Mouse (Mus musculus): ENCODE measurements around the gene Cox6b1. TPM values are rescaled to one million over a fixed set of nuclear protein-coding genes. Genes with fewer than 3 reads are reported as not detected.

Gene Cox6b1
- polyA plus RNA-seq, 1 experiment from 2014 or later, result 998 TPM

DNA sequence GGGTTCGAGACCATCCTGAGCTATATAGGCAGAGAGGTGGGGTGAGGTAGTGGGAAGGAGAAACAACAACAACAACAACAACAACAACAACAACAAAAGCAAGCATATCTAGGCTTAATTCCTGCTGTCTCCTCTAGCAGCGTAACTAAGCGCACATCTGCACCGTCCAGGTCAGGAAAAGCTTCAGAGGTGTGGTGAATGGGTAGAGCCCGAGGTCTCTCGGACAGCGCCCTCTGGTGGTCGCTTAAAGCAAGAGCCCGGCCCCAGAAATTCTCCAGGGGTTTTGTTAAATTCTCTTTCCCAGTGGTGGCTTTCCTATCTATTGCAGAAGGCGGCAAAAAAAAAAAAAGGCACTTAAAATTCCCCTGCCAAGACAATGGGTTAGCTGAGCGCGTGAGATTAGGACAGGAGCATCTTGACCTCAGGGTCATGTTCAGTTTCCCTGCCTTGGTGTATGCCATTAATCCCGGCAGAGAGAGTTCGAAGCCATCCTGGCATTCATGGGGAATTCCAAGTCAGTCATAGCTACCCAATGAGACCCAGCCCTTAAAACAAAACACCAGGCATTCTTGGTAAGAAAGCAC lies 12.3 kb downstream of the Cox6b1 start:
- no peak overlapping the region for H3K9ac ChIP-seq (replicated peaks)
- ATAC-seq (peak; percentile 58; the same call in 1 of the 2 replicates), DNase-seq (peak; percentile 79)
- H3K4me1 ChIP-seq (ENCODE audit: insufficient read depth), result 0 out of 2 replicates have a peak, but pooled peaks cover 2% of the 10 kb centered on the region
- no peaks in the 10 kb centered on the region for H3K9me3 ChIP-seq (ENCODE audit: low read length)
- no peak overlapping the region for H3K4me2 ChIP-seq (ENCODE audit: low read depth, low read length)
- 18% methylated on average over 14 of the region's 14 CpGs for WGBS (ENCODE audit: insufficient replicate concordance)
- no peak overlapping the region for H3K27ac ChIP-seq (ENCODE audit: low read depth)
- peak; percentile 73 for TF ChIP-seq CTCF (IDR thresholded peaks at IDR 0.05; ENCODE audit: low read depth)
- TF ChIP-seq EP300 (IDR thresholded peaks at IDR 0.05; ENCODE audit: low read depth), result no peak
- peaks cover 20% of the 10 kb centered on the region for H3K36me3 ChIP-seq (replicated peaks; ENCODE audit: insufficient read depth, low read length)
- H3K27me3 ChIP-seq (ENCODE audit: insufficient read depth, low read length), result no peaks in the 10 kb centered on the region
- H3K4me3 ChIP-seq (ENCODE audit: low read depth, low read length), result no peak overlapping the region

DNA sequence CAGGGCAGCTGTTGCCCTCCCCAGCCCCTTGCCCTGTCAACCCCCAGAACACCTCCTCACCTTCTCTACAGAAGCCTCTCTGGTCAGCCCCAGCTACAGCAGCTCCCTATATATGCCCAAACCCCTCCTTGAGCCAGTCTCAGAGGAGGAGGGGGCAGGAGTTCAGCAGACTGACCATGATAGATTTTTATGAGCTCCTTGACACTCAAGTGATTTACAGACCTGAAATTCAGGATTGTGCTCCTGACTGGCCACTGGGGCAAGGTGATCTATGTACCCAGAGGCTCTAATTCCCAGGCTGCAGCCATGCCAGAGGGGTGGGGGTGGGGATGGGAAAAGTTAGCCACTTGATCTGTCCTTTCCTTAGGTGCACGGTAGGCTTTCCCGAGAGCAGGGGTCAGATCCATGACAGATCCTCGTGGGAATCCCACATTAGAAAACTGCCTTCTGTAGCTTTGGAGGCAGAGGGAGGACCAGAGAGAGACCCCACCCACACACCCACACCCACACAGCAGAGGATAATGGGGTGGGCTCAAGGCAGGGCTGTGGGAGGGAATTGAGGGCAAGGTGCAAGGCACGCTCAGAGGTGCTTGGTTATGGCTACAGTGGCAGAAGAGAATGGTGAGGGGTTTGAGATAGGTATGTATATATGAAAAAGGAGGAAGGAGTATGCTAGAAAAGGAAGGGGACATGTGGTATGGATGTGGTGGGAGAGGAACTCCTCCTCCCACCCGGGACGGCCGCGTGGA lies 13.1 kb downstream of the Cox6b1 start, which contains the start of gene Upk1a:
Gene Upk1a (minus strand): TSS at position 194 of the 749 bp plus-strand sequence.
- 73% methylated on average over 8 of the region's 8 CpGs for WGBS (ENCODE audit: insufficient replicate concordance)
- Histone ChIP-seq H3K27ac (ENCODE audit: low read depth) (no peak within 1 kb of the TSS), H3K9me3 (ENCODE audit: low read length) (no peaks in the 10 kb centered on the region), H3K27me3 (ENCODE audit: insufficient read depth, low read length) (no peaks in the 10 kb centered on the region), H3K4me2 (ENCODE audit: low read depth, low read length) (no peak within 1 kb of the TSS), H3K4me1 (ENCODE audit: insufficient read depth) (0 out of 2 replicates have a peak, but pooled peaks cover 2% of the 10 kb centered on the region), H3K9ac (replicated peaks) (no peak within 1 kb of the TSS), H3K36me3 (replicated peaks; ENCODE audit: insufficient read depth, low read length) (peaks cover 13% of the 10 kb centered on the region), H3K4me3 (ENCODE audit: low read depth, low read length) (no peak within 1 kb of the TSS)
- no peak for TF ChIP-seq CTCF (IDR thresholded peaks at IDR 0.05; ENCODE audit: low read depth)
- TF ChIP-seq EP300 (IDR thresholded peaks at IDR 0.05; ENCODE audit: low read depth), result no peak
- no peak for ATAC-seq
- no peak for DNase-seq

GRCm38 (mm10) chr7:30610043-30610442 lies 15.9 kb downstream of the Cox6b1 start:
- TF ChIP-seq CTCF (IDR thresholded peaks at IDR 0.05; ENCODE audit: low read depth) (0 out of 2 replicates have a peak, but pooled peaks have one; percentile 3), EP300 (IDR thresholded peaks at IDR 0.05; ENCODE audit: low read depth) (no peak)
- WGBS (ENCODE audit: insufficient replicate concordance), result 47% methylated on average over 7 of the region's 7 CpGs
- no peak overlapping the region for H3K27ac ChIP-seq (ENCODE audit: low read depth)
- no peak overlapping the region for H3K4me3 ChIP-seq (ENCODE audit: low read depth, low read length)
- ATAC-seq, result no peak
- no peak overlapping the region for H3K4me2 ChIP-seq (ENCODE audit: low read depth, low read length)
- H3K9me3 ChIP-seq (ENCODE audit: low read length), result no peaks in the 10 kb centered on the region
- H3K36me3 ChIP-seq (replicated peaks; ENCODE audit: insufficient read depth, low read length), result no peaks in the 10 kb centered on the region
- no peak for DNase-seq
- H3K4me1 ChIP-seq (ENCODE audit: insufficient read depth), result 0 out of 2 replicates have a peak, but pooled peaks cover 2% of the 10 kb centered on the region
- no peak overlapping the region for H3K9ac ChIP-seq (replicated peaks)
- H3K27me3 ChIP-seq (ENCODE audit: insufficient read depth, low read length), result no peaks in the 10 kb centered on the region

- no peak for DNase-seq
- no peaks in the 10 kb centered on the region for H3K36me3 ChIP-seq (replicated peaks; ENCODE audit: insufficient read depth, low read length)
- no peak overlapping the region for H3K4me2 ChIP-seq (ENCODE audit: low read depth, low read length)
- no peak for ATAC-seq
- 56% methylated on average over 16 of the region's 16 CpGs for WGBS (ENCODE audit: insufficient replicate concordance)
- TF ChIP-seq EP300 (IDR thresholded peaks at IDR 0.05; ENCODE audit: low read depth) (no peak), CTCF (IDR thresholded peaks at IDR 0.05; ENCODE audit: low read depth) (no peak)
- no peaks in the 10 kb centered on the region for H3K4me1 ChIP-seq (ENCODE audit: insufficient read depth)
- H3K9ac ChIP-seq (replicated peaks), result no peak overlapping the region
- H3K9me3 ChIP-seq (ENCODE audit: low read length), result no peaks in the 10 kb centered on the region
- no peaks in the 10 kb centered on the region for H3K27me3 ChIP-seq (ENCODE audit: insufficient read depth, low read length)
- H3K27ac ChIP-seq (ENCODE audit: low read depth), result no peak overlapping the region
- H3K4me3 ChIP-seq (ENCODE audit: low read depth, low read length), result no peak overlapping the region
These were observed 17.5 kb downstream of the Cox6b1 start for GRCm38 (mm10) chr7:30608476-30608875.

- DNase-seq, result peak; percentile 77
- H3K9ac ChIP-seq (replicated peaks), result no peak overlapping the region
- no peaks in the 10 kb centered on the region for H3K27me3 ChIP-seq (ENCODE audit: insufficient read depth, low read length)
- H3K27ac ChIP-seq (ENCODE audit: low read depth), result no peak overlapping the region
- no peaks in the 10 kb centered on the region for H3K4me1 ChIP-seq (ENCODE audit: insufficient read depth)
- peak; percentile 49; the same call in 1 of the 2 replicates for ATAC-seq
- no peak overlapping the region for H3K4me3 ChIP-seq (ENCODE audit: low read depth, low read length)
- no peaks in the 10 kb centered on the region for H3K9me3 ChIP-seq (ENCODE audit: low read length)
- 20% methylated on average over 8 of the region's 8 CpGs for WGBS (ENCODE audit: insufficient replicate concordance)
- no peaks in the 10 kb centered on the region for H3K36me3 ChIP-seq (replicated peaks; ENCODE audit: insufficient read depth, low read length)
- H3K4me2 ChIP-seq (ENCODE audit: low read depth, low read length), result no peak overlapping the region
- peak; percentile 82 for TF ChIP-seq CTCF (IDR thresholded peaks at IDR 0.05; ENCODE audit: low read depth)
- TF ChIP-seq EP300 (IDR thresholded peaks at IDR 0.05; ENCODE audit: low read depth), result no peak
These were observed 18.1 kb downstream of the Cox6b1 start for GRCm38 (mm10) chr7:30607706-30608309.

DNA sequence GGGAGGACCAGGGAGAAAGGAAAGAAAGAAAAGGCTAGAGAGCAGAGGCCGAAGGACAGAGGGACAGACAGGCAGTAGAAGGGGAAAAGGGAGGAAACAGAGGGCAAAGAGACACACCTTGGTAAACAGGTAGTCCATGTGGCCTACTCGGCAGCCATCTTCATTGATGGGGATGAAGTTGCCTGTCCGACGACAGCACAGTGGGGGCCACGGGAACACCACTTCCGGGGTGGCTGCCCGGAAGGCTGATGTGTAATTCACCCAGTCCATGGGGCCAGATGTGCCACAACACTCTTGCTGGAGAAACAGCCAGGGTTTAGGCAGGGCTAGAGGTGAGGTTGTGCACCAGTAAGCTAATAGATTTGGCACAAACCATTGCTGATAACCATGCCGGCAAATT lies 21.0 kb downstream of the Cox6b1 start:
- ATAC-seq (no peak), DNase-seq (no peak)
- H3K4me2 ChIP-seq (ENCODE audit: low read depth, low read length), result no peak overlapping the region
- WGBS (ENCODE audit: insufficient replicate concordance), result 81% methylated on average over 8 of the region's 8 CpGs
- peaks cover 8% of the 10 kb centered on the region for H3K4me1 ChIP-seq (ENCODE audit: insufficient read depth)
- H3K4me3 ChIP-seq (ENCODE audit: low read depth, low read length), result no peak overlapping the region
- H3K36me3 ChIP-seq (replicated peaks; ENCODE audit: insufficient read depth, low read length), result no peaks in the 10 kb centered on the region
- H3K27me3 ChIP-seq (ENCODE audit: insufficient read depth, low read length), result no peaks in the 10 kb centered on the region
- TF ChIP-seq CTCF (IDR thresholded peaks at IDR 0.05; ENCODE audit: low read depth), result no peak
- no peak for TF ChIP-seq EP300 (IDR thresholded peaks at IDR 0.05; ENCODE audit: low read depth)
- no peaks in the 10 kb centered on the region for H3K9me3 ChIP-seq (ENCODE audit: low read length)
- no peak overlapping the region for H3K27ac ChIP-seq (ENCODE audit: low read depth)
- no peak overlapping the region for H3K9ac ChIP-seq (replicated peaks)

Data from liver, postnatal 0 days (tissue).